Mouse (Mus musculus) thymus, postnatal 10 days (tissue): ENCODE measurements around the gene Gm26620.

Source experiments
- DNase-seq, 2 experiments: peaks; one replicate each; pipeline ENCODE4 v3.0.0; 2021; ENCODE audit warnings: low spot score in 2 of 2

Gm26620 gene

GRCm38 (mm10) chr1:170911907-170912660 lies 27.2 kb downstream of the Gm26620 start:
- no peak for DNase-seq

- DNase-seq: no peak
These were observed 28.2 kb downstream of the Gm26620 start, which contains the start of gene Fcrlb for GRCm38 (mm10) chr1:170912891-170913615. Gene Fcrlb (minus strand): TSS chr1:170912941.

GRCm38 (mm10) chr1:170915657-170916056 lies 30.8 kb downstream of the Gm26620 start:
- no peak for DNase-seq

- DNase-seq: no peak
These were observed 34.4 kb downstream of the Gm26620 start for GRCm38 (mm10) chr1:170919308-170919707.

GRCm38 (mm10) chr1:170924485-170924884 lies 39.6 kb downstream of the Gm26620 start:
- no peak for DNase-seq

- DNase-seq: no peak
These were observed 42.1 kb downstream of the Gm26620 start for GRCm38 (mm10) chr1:170926941-170927340.

GRCm38 (mm10) chr1:170927378-170927777 lies 42.5 kb downstream of the Gm26620 start, which contains the start of gene Fcrla:
Gene Fcrla (minus strand): TSS chr1:170927583.
- no peak for DNase-seq

GRCm38 (mm10) chr1:170928467-170928866 lies 43.6 kb downstream of the Gm26620 start:
- DNase-seq: no peak

GRCm38 (mm10) chr1:170929245-170929644 lies 44.4 kb downstream of the Gm26620 start:
- no peak for DNase-seq

- DNase-seq: no peak
These were observed 47.2 kb downstream of the Gm26620 start for GRCm38 (mm10) chr1:170932043-170932442.

- no peak for DNase-seq
These were observed 48.6 kb downstream of the Gm26620 start for GRCm38 (mm10) chr1:170933386-170933920.

GRCm38 (mm10) chr1:170933940-170934339 lies 49.1 kb downstream of the Gm26620 start:
- no peak for DNase-seq

GRCm38 (mm10) chr1:170934383-170934782 lies 49.5 kb downstream of the Gm26620 start:
- no peak for DNase-seq
